ENCODE assay signal across 25 mouse cellular contexts in genomic region chr10:25408136-25408650, GRCm38 (mm10). TPM values are rescaled to one million over a fixed set of nuclear protein-coding genes. Genes with fewer than 3 reads are reported as not detected.
DNase-seq lines count a peak whose midpoint lies in the region; ATAC-seq lines count a peak whose summit lies in the region.
"Had no signal": no experiment of that assay in that cellular context is flagged by ENCODE, and none has a peak within 500 bp of the region (broad histone marks: within the 10 kb centered on the region; RNA-seq: fewer than 3 reads in every experiment).

No protein-coding gene starts in this region.

- H3K4me1 ChIP-seq in embryonic facial prominence, embryonic 14.5 days (ENCODE audit: control insufficient read depth, insufficient read depth, low read length) = peaks cover 21% of the 10 kb centered on the region
- peaks cover 19% of the 10 kb centered on the region for H3K4me1 ChIP-seq in embryonic facial prominence, embryonic 10.5 days
- H3K4me1 ChIP-seq in heart, embryonic 12.5 days (replicated peaks) = peaks cover 32% of the 10 kb centered on the region
- H3K4me1 ChIP-seq in kidney, embryonic 16.5 days (ENCODE audit: insufficient read depth, low read length) = peaks cover 14% of the 10 kb centered on the region
- H3K4me1 ChIP-seq: forebrain, embryonic 12.5 days; hindbrain, embryonic 12.5 days had no signal

- no peaks in the 10 kb centered on the region for H3K27me3 ChIP-seq in embryonic facial prominence, embryonic 14.5 days (replicated peaks; ENCODE audit: control insufficient read depth, insufficient read depth, low read length)
- H3K27me3 ChIP-seq in embryonic facial prominence, embryonic 10.5 days (replicated peaks; ENCODE audit: low read depth, poor library complexity, severe bottlenecking) = no peaks in the 10 kb centered on the region
- no peaks in the 10 kb centered on the region for H3K27me3 ChIP-seq in heart, embryonic 12.5 days (replicated peaks)
- no peaks in the 10 kb centered on the region for H3K27me3 ChIP-seq in kidney, embryonic 16.5 days (ENCODE audit: insufficient read depth, low read length)
- H3K27me3 ChIP-seq: embryonic facial prominence, embryonic 12.5 days; forebrain, embryonic 12.5 days; heart, embryonic 15.5 days; hindbrain, embryonic 12.5 days had no signal

- H3K36me3 ChIP-seq in embryonic facial prominence, embryonic 14.5 days (ENCODE audit: control insufficient read depth, insufficient read depth, low read length) = no peaks in the 10 kb centered on the region
- no peaks in the 10 kb centered on the region for H3K36me3 ChIP-seq in embryonic facial prominence, embryonic 10.5 days (replicated peaks)
- H3K36me3 ChIP-seq in heart, embryonic 12.5 days = no peaks in the 10 kb centered on the region
- H3K36me3 ChIP-seq in kidney, embryonic 16.5 days (ENCODE audit: insufficient read depth, low read length) = no peaks in the 10 kb centered on the region
- H3K36me3 ChIP-seq: embryonic facial prominence, embryonic 12.5 days; forebrain, embryonic 12.5 days; G1E; heart, embryonic 15.5 days; hindbrain, embryonic 12.5 days had no signal

- no peak for DNase-seq in embryonic facial prominence, embryonic 14.5 days (ENCODE audit: low spot score)
- DNase-seq in embryonic facial prominence, embryonic 10.5 days (ENCODE audit: low spot score) = no peak
- DNase-seq in heart, adult 18-20 months = no peak
- DNase-seq in retina, adult 2 months (ENCODE audit: low read depth, low spot score) = peak; percentile 82
- DNase-seq in retina, embryonic 14.5 days (ENCODE audit: low spot score) = no peak
- DNase-seq: adrenal gland, adult 8-10 months; adrenal gland, postnatal 36 days; B cell, adult 2 months; cerebellum, adult 11 months; cerebellum, adult 8-10 months; cerebellum, postnatal 14 days; embryo, embryonic 11 days; heart, postnatal 36 days had no signal

- no peaks in the 10 kb centered on the region for H3K9me3 ChIP-seq in embryonic facial prominence, embryonic 14.5 days (ENCODE audit: control insufficient read depth, low read length)
- no peaks in the 10 kb centered on the region for H3K9me3 ChIP-seq in embryonic facial prominence, embryonic 10.5 days
- no peaks in the 10 kb centered on the region for H3K9me3 ChIP-seq in heart, embryonic 12.5 days (replicated peaks)
- no peaks in the 10 kb centered on the region for H3K9me3 ChIP-seq in kidney, embryonic 16.5 days (ENCODE audit: low read length)
- H3K9me3 ChIP-seq: embryonic facial prominence, embryonic 12.5 days; forebrain, embryonic 12.5 days; G1E; heart, embryonic 15.5 days; hindbrain, embryonic 12.5 days had no signal

- no peak overlapping the region for H3K27ac ChIP-seq in embryonic facial prominence, embryonic 14.5 days (replicated peaks; ENCODE audit: low read depth, low read length)
- no peak overlapping the region for H3K27ac ChIP-seq in embryonic facial prominence, embryonic 10.5 days (replicated peaks)
- no peak overlapping the region for H3K27ac ChIP-seq in heart, embryonic 12.5 days (ENCODE audit: poor library complexity, severe bottlenecking)
- H3K27ac ChIP-seq in kidney, embryonic 16.5 days (ENCODE audit: low read length) = no peak overlapping the region
- H3K27ac ChIP-seq: embryonic facial prominence, embryonic 12.5 days; forebrain, embryonic 12.5 days; heart, embryonic 15.5 days; hindbrain, embryonic 12.5 days had no signal

- 0 out of 2 replicates have a peak, but pooled peaks have one; percentile 15 for ATAC-seq in embryonic facial prominence, embryonic 14.5 days (ENCODE audit: low read depth)
- no peak for ATAC-seq in heart, embryonic 12.5 days (ENCODE audit: insufficient number of reproducible peaks, low FRiP score)
- ATAC-seq in kidney, embryonic 16.5 days (ENCODE audit: low FRiP score, low TSS enrichment) = no peak
- ATAC-seq: CD4-positive, CD25-positive, alpha-beta regulatory T cell, adult 4 months; forebrain, embryonic 16.5 days; hindbrain, embryonic 16.5 days; inflammation-experienced regulatory T-cells, adult 6 months; intestine, postnatal 0 days had no signal

- no peak overlapping the region for H3K4me2 ChIP-seq in embryonic facial prominence, embryonic 14.5 days (ENCODE audit: low read depth, low read length)
- H3K4me2 ChIP-seq in heart, embryonic 12.5 days = 0 out of 2 replicates have a peak overlapping the region, but pooled peaks have one; percentile 2
- H3K4me2 ChIP-seq in kidney, embryonic 16.5 days (replicated peaks; ENCODE audit: low read depth, low read length) = no peak overlapping the region
- H3K4me2 ChIP-seq: embryonic facial prominence, embryonic 12.5 days; forebrain, embryonic 12.5 days; heart, embryonic 15.5 days; hindbrain, embryonic 12.5 days had no signal

- H3K9ac ChIP-seq in embryonic facial prominence, embryonic 14.5 days (ENCODE audit: low read depth, low read length) = no peak overlapping the region
- no peak overlapping the region for H3K9ac ChIP-seq in heart, embryonic 12.5 days
- no peak overlapping the region for H3K9ac ChIP-seq in kidney, embryonic 16.5 days (replicated peaks; ENCODE audit: low read length)
- H3K9ac ChIP-seq: embryonic facial prominence, embryonic 12.5 days; forebrain, embryonic 12.5 days; heart, embryonic 15.5 days; hindbrain, embryonic 12.5 days had no signal

- no peak overlapping the region for H3K4me3 ChIP-seq in embryonic facial prominence, embryonic 14.5 days (ENCODE audit: low read depth, low read length)
- no peak overlapping the region for H3K4me3 ChIP-seq in embryonic facial prominence, embryonic 10.5 days
- H3K4me3 ChIP-seq in heart, embryonic 12.5 days = no peak overlapping the region
- no peak overlapping the region for H3K4me3 ChIP-seq in kidney, embryonic 16.5 days (ENCODE audit: low read length)
- H3K4me3 ChIP-seq: embryonic facial prominence, embryonic 12.5 days; forebrain, embryonic 12.5 days; heart, embryonic 15.5 days; hindbrain, embryonic 12.5 days had no signal

- WGBS in embryonic facial prominence, embryonic 14.5 days = 75% methylated on average over 14 of the region's 14 CpGs
- 86% methylated on average over 14 of the region's 14 CpGs for WGBS in embryonic facial prominence, embryonic 10.5 days
- 51% methylated on average over 14 of the region's 14 CpGs for WGBS in heart, embryonic 12.5 days
- 85% methylated on average over 14 of the region's 14 CpGs for WGBS in kidney, embryonic 16.5 days

RNA-seq across cellular contexts. Expression of gene Epb41l2, which starts 48.6 kb away (rescaled TPM):
- polyA plus RNA-seq in embryonic facial prominence, embryonic 14.5 days (2014; fragmentation: Nextera tagmentation; extraction: Ambion mirVana) = 86.7 and 90.3 TPM in 2 replicates
- 47.3 and 52.9 TPM in 2 replicates for polyA plus RNA-seq in embryonic facial prominence, embryonic 10.5 days (2016; fragmentation: Nextera tagmentation; extraction: Ambion mirVana)
- polyA plus RNA-seq in heart, embryonic 12.5 days (2016; fragmentation: Nextera tagmentation; extraction: Ambion mirVana) = 61.4 and 64.3 TPM in 2 replicates
- total RNA-seq in heart, adult 18-20 months (2021) = 10 to 100 TPM; 38.5 to 38.7 TPM
- polyA plus RNA-seq in kidney, embryonic 16.5 days (2015; fragmentation: Nextera tagmentation; extraction: Ambion mirVana) = 74.9 and 75.6 TPM in 2 replicates
- polyA plus RNA-seq: G1E had no signal
